ENCODE assay signal across 14 mouse cellular contexts in genomic region chr4:126732531-126733380, GRCm38 (mm10). TPM values are rescaled to one million over a fixed set of nuclear protein-coding genes. Genes with fewer than 3 reads are reported as not detected.
DNase-seq lines count a peak whose midpoint lies in the region; ATAC-seq and TF ChIP-seq lines count a peak whose summit lies in the region.
"Had no signal": no experiment of that assay in that cellular context is flagged by ENCODE, and none has a peak within 500 bp of the region (broad histone marks: within the 10 kb centered on the region; RNA-seq: fewer than 3 reads in every experiment).

No protein-coding gene starts in this region.

- no peaks in the 10 kb centered on the region for H3K79me2 ChIP-seq in heart, adult 2 months (replicated peaks; ENCODE audit: control insufficient read depth, insufficient read depth, low read length)

- no peak overlapping the region for H3K9ac ChIP-seq in heart, embryonic 12.5 days
- no peak overlapping the region for H3K9ac ChIP-seq in heart, adult 2 months (ENCODE audit: low read depth, low read length)
- H3K9ac ChIP-seq in embryonic facial prominence, embryonic 14.5 days (ENCODE audit: low read depth, low read length): no peak overlapping the region
- no peak overlapping the region; the same call in 1 of the 2 replicates for H3K9ac ChIP-seq in limb, embryonic 15.5 days
- H3K9ac ChIP-seq: liver, embryonic 15.5 days had no signal

- ATAC-seq in heart, embryonic 12.5 days (ENCODE audit: insufficient number of reproducible peaks, low FRiP score): no peak
- ATAC-seq in embryonic facial prominence, embryonic 14.5 days (ENCODE audit: low read depth): no peak
- no peak for ATAC-seq in limb, embryonic 15.5 days (ENCODE audit: insufficient number of reproducible peaks, low FRiP score, low TSS enrichment, low read depth)
- ATAC-seq in frontal cortex, adult (ENCODE audit: low TSS enrichment): no peak

- no peak for TF ChIP-seq POLR2A in heart, adult 2 months (IDR thresholded peaks at IDR 0.05; ENCODE audit: insufficient read depth, low read depth, low read length)

- H3K4me3 ChIP-seq in heart, embryonic 12.5 days: peak overlapping the region; percentile 8
- H3K4me3 ChIP-seq in heart, adult 2 months: no peak overlapping the region
- H3K4me3 ChIP-seq in E14TG2a.4 (replicated peaks; ENCODE audit: low read length): peak overlapping the region; percentile 60
- H3K4me3 ChIP-seq in embryonic facial prominence, embryonic 14.5 days (ENCODE audit: low read depth, low read length): peak overlapping the region; percentile 11
- peak overlapping the region; percentile 20; the same call in 1 of the 2 replicates for H3K4me3 ChIP-seq in limb, embryonic 15.5 days
- H3K4me3 ChIP-seq: liver, embryonic 15.5 days had no signal

- intact Hi-C loops in heart, adult 2 months (cut with DNase I): no loop called here

- TF ChIP-seq EP300 in heart, adult 2 months (IDR thresholded peaks at IDR 0.05; ENCODE audit: insufficient read depth, low read depth, low read length): no peak

- DNase-seq in heart, adult 2 months: no peak
- no peak for DNase-seq in embryonic facial prominence, embryonic 14.5 days (ENCODE audit: low spot score)
- DNase-seq in retina, embryonic 14.5 days (ENCODE audit: low spot score): no peak
- DNase-seq in right cerebral cortex, postnatal 4 days: no peak
- DNase-seq: cerebellum, adult 8-10 months; kidney, adult 8-10 months; right cerebral cortex, postnatal 25 days; thymus, postnatal 14 days had no signal

- H3K27me3 ChIP-seq in heart, embryonic 12.5 days (replicated peaks): peaks cover 90% of the 10 kb centered on the region
- H3K27me3 ChIP-seq in heart, adult 2 months (ENCODE audit: control insufficient read depth, insufficient read depth, low read length): peaks cover 32% of the 10 kb centered on the region
- H3K27me3 ChIP-seq in E14TG2a.4 (ENCODE audit: insufficient read depth, low read length): peaks cover 86% of the 10 kb centered on the region
- peaks cover 88% of the 10 kb centered on the region for H3K27me3 ChIP-seq in embryonic facial prominence, embryonic 14.5 days (replicated peaks; ENCODE audit: control insufficient read depth, insufficient read depth, low read length)
- peaks cover 87% of the 10 kb centered on the region for H3K27me3 ChIP-seq in limb, embryonic 15.5 days
- H3K27me3 ChIP-seq: CH12.LX had no signal

- 8% methylated on average over 26 of the region's 26 CpGs for WGBS in heart, embryonic 12.5 days
- WGBS in heart, adult 2 months: 8% methylated on average over 26 of the region's 26 CpGs
- 3% methylated on average over 25 of the region's 26 CpGs for WGBS in embryonic facial prominence, embryonic 14.5 days
- whole genome bisulfite sequencing in limb, embryonic 15.5 days: 5% methylated on average over 26 of the region's 26 CpGs

- H3K4me1 ChIP-seq in heart, embryonic 12.5 days (replicated peaks): peaks cover 20% of the 10 kb centered on the region
- H3K4me1 ChIP-seq in heart, adult 2 months (ENCODE audit: control insufficient read depth, insufficient read depth, low read length): no peaks in the 10 kb centered on the region
- H3K4me1 ChIP-seq in E14TG2a.4 (replicated peaks; ENCODE audit: low read depth, low read length): peaks cover 42% of the 10 kb centered on the region
- H3K4me1 ChIP-seq in embryonic facial prominence, embryonic 14.5 days (ENCODE audit: control insufficient read depth, insufficient read depth, low read length): no peaks in the 10 kb centered on the region
- H3K4me1 ChIP-seq in limb, embryonic 15.5 days: peaks cover 37% of the 10 kb centered on the region

- TF ChIP-seq CTCF in heart, adult 2 months (IDR thresholded peaks at IDR 0.05): no peak
- TF ChIP-seq CTCF in E14TG2a.4 (conservative IDR thresholded peaks at IDR 0.05; ENCODE audit: low read length): no peak

- H3K4me2 ChIP-seq in heart, embryonic 12.5 days: peak overlapping the region; percentile 34
- peak overlapping the region; percentile 36 for H3K4me2 ChIP-seq in embryonic facial prominence, embryonic 14.5 days (ENCODE audit: low read depth, low read length)
- peak overlapping the region; percentile 37 for H3K4me2 ChIP-seq in limb, embryonic 15.5 days
- H3K4me2 ChIP-seq: liver, embryonic 15.5 days had no signal

- H3K36me3 ChIP-seq in heart, embryonic 12.5 days: no peaks in the 10 kb centered on the region
- no peaks in the 10 kb centered on the region for H3K36me3 ChIP-seq in heart, adult 2 months (ENCODE audit: control insufficient read depth, insufficient read depth, low read length)
- H3K36me3 ChIP-seq in E14TG2a.4 (ENCODE audit: insufficient read depth, low read length): no peaks in the 10 kb centered on the region
- no peaks in the 10 kb centered on the region for H3K36me3 ChIP-seq in embryonic facial prominence, embryonic 14.5 days (ENCODE audit: control insufficient read depth, insufficient read depth, low read length)
- no peaks in the 10 kb centered on the region for H3K36me3 ChIP-seq in limb, embryonic 15.5 days
- H3K36me3 ChIP-seq: liver, embryonic 15.5 days had no signal

- no peaks in the 10 kb centered on the region for H3K9me3 ChIP-seq in heart, embryonic 12.5 days (replicated peaks)
- H3K9me3 ChIP-seq in E14TG2a.4 (ENCODE audit: low read length): no peaks in the 10 kb centered on the region
- no peaks in the 10 kb centered on the region for H3K9me3 ChIP-seq in embryonic facial prominence, embryonic 14.5 days (ENCODE audit: control insufficient read depth, low read length)
- H3K9me3 ChIP-seq in limb, embryonic 15.5 days: no peaks in the 10 kb centered on the region
- H3K9me3 ChIP-seq: liver, embryonic 15.5 days had no signal

- H3K27ac ChIP-seq in heart, embryonic 12.5 days (ENCODE audit: poor library complexity, severe bottlenecking): no peak overlapping the region
- no peak overlapping the region for H3K27ac ChIP-seq in heart, adult 2 months
- H3K27ac ChIP-seq in embryonic facial prominence, embryonic 14.5 days (replicated peaks; ENCODE audit: low read depth, low read length): no peak overlapping the region
- H3K27ac ChIP-seq in limb, embryonic 15.5 days: no peak overlapping the region
- H3K27ac ChIP-seq: liver, embryonic 15.5 days had no signal

RNA-seq across cellular contexts. Expression of gene Tfap2e, which starts 3.3 kb away (rescaled TPM):
- polyA plus RNA-seq in heart, embryonic 12.5 days (2016; fragmentation: Nextera tagmentation; extraction: Ambion mirVana): not detected in 2 replicates
- not detected for total RNA-seq in heart, adult 2 months (2021)
- polyA plus RNA-seq in heart, adult 2 months (2012; rRNA removed): 0.12 TPM in 1 of 2 replicates, not detected in the other
- 0.22 and 0.78 TPM in 2 replicates for polyA plus RNA-seq in embryonic facial prominence, embryonic 14.5 days (2014; fragmentation: Nextera tagmentation; extraction: Ambion mirVana)
- polyA plus RNA-seq in limb, embryonic 15.5 days (2015; fragmentation: Nextera tagmentation; extraction: Ambion mirVana): 0.48 and 0.54 TPM in 2 replicates
- total RNA-seq: CH12.LX had no signal
- polyA plus RNA-seq: liver, embryonic 15.5 days had no signal

RNA-seq across cellular contexts. Expression of gene Ncdn, which starts 20.5 kb away (rescaled TPM):
- 31.3 and 32.4 TPM in 2 replicates for polyA plus RNA-seq in heart, embryonic 12.5 days (2016; fragmentation: Nextera tagmentation; extraction: Ambion mirVana)
- total RNA-seq in heart, adult 2 months (2021): 10 to 100 TPM; 15.2 to 16.5 TPM
- polyA plus RNA-seq in heart, adult 2 months (2012; rRNA removed): 19.5 and 20.1 TPM in 2 replicates
- 28.4 and 31.1 TPM in 2 replicates for polyA plus RNA-seq in embryonic facial prominence, embryonic 14.5 days (2014; fragmentation: Nextera tagmentation; extraction: Ambion mirVana)
- polyA plus RNA-seq in limb, embryonic 15.5 days (2015; fragmentation: Nextera tagmentation; extraction: Ambion mirVana): 29.9 and 31.4 TPM in 2 replicates

RNA-seq across cellular contexts. Expression of gene AU040320, which starts 20.6 kb away (rescaled TPM):
- 28.1 and 29.8 TPM in 2 replicates for polyA plus RNA-seq in heart, embryonic 12.5 days (2016; fragmentation: Nextera tagmentation; extraction: Ambion mirVana)
- 10 to 100 TPM; 26.7 to 35.5 TPM for total RNA-seq in heart, adult 2 months (2021)
- 27.6 and 28.8 TPM in 2 replicates for polyA plus RNA-seq in heart, adult 2 months (2012; rRNA removed)
- 18.8 and 20.8 TPM in 2 replicates for polyA plus RNA-seq in embryonic facial prominence, embryonic 14.5 days (2014; fragmentation: Nextera tagmentation; extraction: Ambion mirVana)
- 17.9 and 19.0 TPM in 2 replicates for polyA plus RNA-seq in limb, embryonic 15.5 days (2015; fragmentation: Nextera tagmentation; extraction: Ambion mirVana)

RNA-seq across cellular contexts. Expression of gene Psmb2, which starts 55.3 kb away (rescaled TPM):
- polyA plus RNA-seq in heart, embryonic 12.5 days (2016; fragmentation: Nextera tagmentation; extraction: Ambion mirVana): 383 and 387 TPM in 2 replicates
- total RNA-seq in heart, adult 2 months (2021): 100 to 1,000 TPM; 108 to 129 TPM
- polyA plus RNA-seq in heart, adult 2 months (2012; rRNA removed): 215 and 253 TPM in 2 replicates
- polyA plus RNA-seq in embryonic facial prominence, embryonic 14.5 days (2014; fragmentation: Nextera tagmentation; extraction: Ambion mirVana): 465 and 479 TPM in 2 replicates
- polyA plus RNA-seq in limb, embryonic 15.5 days (2015; fragmentation: Nextera tagmentation; extraction: Ambion mirVana): 443 and 449 TPM in 2 replicates
